Mouse (Mus musculus): ENCODE data around the gene Cd80. TPM values are rescaled to one million over a fixed set of nuclear protein-coding genes. Genes with fewer than 3 reads are reported as not detected.
"Not testable (repeated sequence)": the region's sequence is repeated elsewhere in the genome, so short reads cannot be mapped to it uniquely, and the experiment has no call there.

Cd80 gene
- polyA plus RNA-seq, 1 experiment from 2014 or later, result 0.30 TPM

DNA sequence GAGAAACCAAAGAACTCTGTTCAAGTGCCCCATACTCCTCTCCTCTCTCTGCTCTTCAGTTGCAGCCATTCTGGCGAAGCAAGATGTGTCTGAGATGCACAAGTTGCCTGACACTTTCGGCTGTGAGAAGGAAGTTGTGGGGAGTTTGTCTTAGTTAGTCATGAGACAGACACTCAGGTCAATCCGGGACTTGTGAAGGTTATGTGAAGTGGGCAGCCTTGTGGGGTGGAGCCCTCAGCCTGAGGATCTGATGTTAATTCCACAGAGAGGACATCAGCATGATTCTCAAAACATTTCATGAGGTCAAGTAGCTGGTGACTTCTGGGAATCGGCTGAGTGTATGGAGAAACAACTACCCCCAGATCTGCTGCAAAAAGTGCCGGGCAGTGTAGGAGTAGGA is 13.8 kb upstream of the Cd80 start:
- Histone ChIP-seq H3K4me2 (no peak overlapping the region), H3K27me3 (ENCODE audit: insufficient read depth, low read length) (no peaks in the 10 kb centered on the region), H3K9ac (no peak overlapping the region), H3K9me3 (ENCODE audit: low read depth, low read length) (no peaks in the 10 kb centered on the region), H3K4me1 (ENCODE audit: insufficient read depth) (no peaks in the 10 kb centered on the region), H3K27ac (ENCODE audit: low read depth) (no peak overlapping the region), H3K4me3 (ENCODE audit: low read depth, low read length) (no peak overlapping the region), H3K36me3 (ENCODE audit: insufficient read depth) (peaks cover 25% of the 10 kb centered on the region)
- no peak for DNase-seq
- 79% methylated on average over 5 of the region's 5 CpGs for WGBS
- ATAC-seq (ENCODE audit: insufficient read depth), result no peak
- TF ChIP-seq CTCF (IDR thresholded peaks at IDR 0.05; ENCODE audit: low read depth), result no peak

- 88% methylated on average over 8 of the region's 8 CpGs for WGBS
- Histone ChIP-seq H3K36me3 (ENCODE audit: insufficient read depth) (peaks cover 32% of the 10 kb centered on the region), H3K27ac (ENCODE audit: low read depth) (no peak overlapping the region), H3K9me3 (ENCODE audit: low read depth, low read length) (no peaks in the 10 kb centered on the region), H3K9ac (no peak overlapping the region), H3K4me2 (no peak overlapping the region), H3K27me3 (ENCODE audit: insufficient read depth, low read length) (no peaks in the 10 kb centered on the region), H3K4me3 (ENCODE audit: low read depth, low read length) (no peak overlapping the region), H3K4me1 (ENCODE audit: insufficient read depth) (no peaks in the 10 kb centered on the region)
- DNase-seq (no peak), ATAC-seq (ENCODE audit: insufficient read depth) (no peak)
- TF ChIP-seq CTCF (IDR thresholded peaks at IDR 0.05; ENCODE audit: low read depth), result no peak
Measured at GRCm38 (mm10) chr16:38442216-38442615, 13.1 kb upstream of the Cd80 start.

DNA sequence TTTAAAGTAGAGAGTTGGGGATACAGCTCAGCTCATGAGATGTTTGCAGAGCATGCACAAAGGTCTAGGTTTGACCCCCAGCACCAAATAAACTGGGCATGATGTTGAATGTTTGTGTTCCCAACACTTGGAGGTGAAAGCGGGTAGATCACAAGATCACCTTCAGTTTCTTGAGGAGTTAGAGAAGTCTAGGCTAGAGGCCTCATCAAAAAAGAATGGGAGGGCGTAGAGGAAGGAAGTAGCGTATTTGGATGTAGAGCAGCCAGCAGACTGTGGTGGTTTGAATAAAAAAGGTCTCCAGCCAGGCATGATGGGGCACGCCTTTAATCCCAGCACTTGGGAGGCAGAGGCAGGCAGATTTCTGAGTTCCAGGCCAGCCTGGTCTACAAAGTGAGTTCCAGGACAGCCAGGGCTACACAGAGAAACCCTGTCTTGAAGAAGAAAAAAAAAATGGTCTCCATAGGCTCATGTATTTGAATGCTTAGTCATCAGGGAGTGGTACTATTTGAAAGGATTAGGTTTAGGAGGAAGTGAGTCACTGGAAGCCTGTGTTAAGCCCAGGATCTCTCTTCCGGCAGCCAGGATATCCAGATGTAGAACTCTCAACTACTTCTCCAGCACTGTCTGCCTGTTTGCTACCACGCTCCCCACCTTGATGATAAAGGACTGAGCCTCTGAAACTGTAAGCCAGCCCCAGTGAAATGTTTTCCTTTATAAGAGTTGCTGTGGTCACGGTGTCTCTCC is 11.5 kb upstream of the Cd80 start:
- Histone ChIP-seq H3K27ac (ENCODE audit: low read depth) (no peak overlapping the region), H3K4me2 (no peak overlapping the region), H3K9ac (no peak overlapping the region), H3K27me3 (ENCODE audit: insufficient read depth, low read length) (no peaks in the 10 kb centered on the region), H3K4me3 (ENCODE audit: low read depth, low read length) (no peak overlapping the region), H3K9me3 (ENCODE audit: low read depth, low read length) (no peaks in the 10 kb centered on the region), H3K4me1 (ENCODE audit: insufficient read depth) (no peaks in the 10 kb centered on the region), H3K36me3 (ENCODE audit: insufficient read depth) (peaks cover 48% of the 10 kb centered on the region)
- no peak for TF ChIP-seq CTCF (IDR thresholded peaks at IDR 0.05; ENCODE audit: low read depth)
- DNase-seq (no peak), ATAC-seq (ENCODE audit: insufficient read depth) (no peak)
- WGBS, result 91% methylated on average over 7 of the region's 7 CpGs

GRCm38 (mm10) chr16:38445046-38445445 is 10.3 kb upstream of the Cd80 start:
- H3K9me3 ChIP-seq (ENCODE audit: low read depth, low read length), result no peaks in the 10 kb centered on the region
- no peak for TF ChIP-seq CTCF (IDR thresholded peaks at IDR 0.05; ENCODE audit: low read depth)
- H3K36me3 ChIP-seq (ENCODE audit: insufficient read depth), result peaks cover 59% of the 10 kb centered on the region
- H3K9ac ChIP-seq, result no peak overlapping the region
- H3K4me1 ChIP-seq (ENCODE audit: insufficient read depth), result no peaks in the 10 kb centered on the region
- H3K27me3 ChIP-seq (ENCODE audit: insufficient read depth, low read length), result no peaks in the 10 kb centered on the region
- no peak for DNase-seq
- H3K27ac ChIP-seq (ENCODE audit: low read depth), result no peak overlapping the region
- WGBS, result 86% methylated on average over 1 of the region's 1 CpGs
- no peak for ATAC-seq (ENCODE audit: insufficient read depth)
- H3K4me2 ChIP-seq, result no peak overlapping the region
- no peak overlapping the region for H3K4me3 ChIP-seq (ENCODE audit: low read depth, low read length)

GRCm38 (mm10) chr16:38445576-38445975 is 9.8 kb upstream of the Cd80 start:
- Histone ChIP-seq H3K9me3 (ENCODE audit: low read depth, low read length) (no peaks in the 10 kb centered on the region), H3K27ac (ENCODE audit: low read depth) (no peak overlapping the region), H3K27me3 (ENCODE audit: insufficient read depth, low read length) (no peaks in the 10 kb centered on the region), H3K4me1 (ENCODE audit: insufficient read depth) (no peaks in the 10 kb centered on the region), H3K4me3 (ENCODE audit: low read depth, low read length) (no peak overlapping the region), H3K36me3 (ENCODE audit: insufficient read depth) (peaks cover 63% of the 10 kb centered on the region), H3K9ac (no peak overlapping the region), H3K4me2 (no peak overlapping the region)
- DNase-seq (no peak), ATAC-seq (ENCODE audit: insufficient read depth) (no peak)
- WGBS, result 97% methylated on average over 20 of the region's 20 CpGs
- no peak for TF ChIP-seq CTCF (IDR thresholded peaks at IDR 0.05; ENCODE audit: low read depth)

DNA sequence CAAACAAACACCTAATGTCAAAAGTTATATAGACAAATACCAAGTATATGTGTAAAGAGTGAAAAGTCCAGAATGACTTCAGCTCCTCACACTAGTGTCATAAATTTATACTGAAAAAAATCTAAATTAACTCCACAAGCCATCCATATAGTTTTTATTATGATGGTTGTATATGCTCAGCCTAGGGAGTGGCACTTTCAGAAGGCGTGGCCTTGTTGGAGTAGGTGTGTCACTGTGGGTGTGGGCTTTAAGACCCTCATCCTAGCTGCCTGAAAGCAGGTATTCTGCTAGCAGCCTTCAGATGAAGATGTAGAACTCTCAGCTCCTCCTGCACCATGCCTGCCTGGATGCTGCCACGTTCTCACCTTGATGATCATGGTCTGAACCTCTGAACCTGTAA is 9.2 kb upstream of the Cd80 start:
- DNase-seq; H3K9ac ChIP-seq; ATAC-seq (ENCODE audit: insufficient read depth); H3K27me3 ChIP-seq (ENCODE audit: insufficient read depth, low read length); H3K4me2 ChIP-seq; H3K4me3 ChIP-seq (ENCODE audit: low read depth, low read length); H3K9me3 ChIP-seq (ENCODE audit: low read depth, low read length); H3K27ac ChIP-seq (ENCODE audit: low read depth); H3K4me1 ChIP-seq (ENCODE audit: insufficient read depth): not testable (repeated sequence)
- H3K36me3 ChIP-seq (ENCODE audit: insufficient read depth), result peaks cover 63% of the 10 kb centered on the region
- 92% methylated on average over 2 of the region's 2 CpGs for WGBS

DNA sequence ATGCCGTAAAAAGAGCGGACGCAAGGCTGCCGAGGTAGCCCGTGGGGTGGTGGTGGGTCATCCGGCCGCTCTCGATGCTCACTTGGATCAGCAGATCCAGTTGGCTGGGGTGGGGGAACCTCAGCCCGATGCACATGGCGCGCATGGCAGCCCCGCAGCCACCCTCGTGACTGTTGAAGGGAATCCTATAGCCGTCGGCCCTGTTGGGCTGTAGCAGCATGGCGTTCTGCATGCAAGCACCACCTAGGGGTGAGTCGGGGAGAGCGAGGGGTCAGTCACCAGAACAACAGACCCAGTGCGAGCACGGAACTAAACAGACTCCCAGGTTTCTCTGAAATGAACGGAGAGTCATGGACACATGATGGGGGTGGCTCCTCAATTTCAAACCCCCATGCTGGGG is 8.0 kb upstream of the Cd80 start:
- peak; percentile 11; the same call in 1 of the 2 replicates for TF ChIP-seq CTCF (IDR thresholded peaks at IDR 0.05; ENCODE audit: low read depth)

More for the DNA sequence above, 8.0 kb upstream of the Cd80 start:
- ATAC-seq (ENCODE audit: insufficient read depth), result no peak
- 85% methylated on average over 21 of the region's 21 CpGs for WGBS
- no peak overlapping the region for H3K27ac ChIP-seq (ENCODE audit: low read depth)
- no peaks in the 10 kb centered on the region for H3K4me1 ChIP-seq (ENCODE audit: insufficient read depth)
- no peak for DNase-seq
- no peak overlapping the region for H3K4me2 ChIP-seq
- H3K36me3 ChIP-seq (ENCODE audit: insufficient read depth), result peaks cover 63% of the 10 kb centered on the region
- no peaks in the 10 kb centered on the region for H3K9me3 ChIP-seq (ENCODE audit: low read depth, low read length)
- no peak overlapping the region for H3K4me3 ChIP-seq (ENCODE audit: low read depth, low read length)
- H3K27me3 ChIP-seq (ENCODE audit: insufficient read depth, low read length), result no peaks in the 10 kb centered on the region
- H3K9ac ChIP-seq, result no peak overlapping the region
